Mouse (Mus musculus): ENCODE results near the gene Phlda1.

Gene Phlda1

DNA sequence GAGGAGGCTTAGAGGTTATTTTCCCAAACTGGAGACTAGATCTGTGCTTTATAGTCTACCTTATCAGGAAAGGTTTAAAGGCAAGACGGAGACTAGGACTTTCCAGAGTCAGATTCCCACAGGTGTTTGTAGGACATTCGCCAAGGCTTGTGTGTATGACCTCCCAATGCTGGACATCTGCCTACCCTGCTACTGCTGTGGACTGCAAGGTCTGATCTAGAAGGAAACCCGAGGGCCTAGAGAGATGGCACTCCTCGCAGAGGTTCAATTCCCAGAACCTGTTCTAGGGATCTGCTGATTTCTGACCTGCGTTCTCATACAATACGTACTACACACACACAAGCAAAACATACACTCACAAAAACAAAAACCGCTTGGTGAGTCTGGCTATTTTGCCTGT lies 680 bp upstream of the Phlda1 start:
- DNase-seq (ENCODE audit: low read depth, low spot score): no peak

DNA sequence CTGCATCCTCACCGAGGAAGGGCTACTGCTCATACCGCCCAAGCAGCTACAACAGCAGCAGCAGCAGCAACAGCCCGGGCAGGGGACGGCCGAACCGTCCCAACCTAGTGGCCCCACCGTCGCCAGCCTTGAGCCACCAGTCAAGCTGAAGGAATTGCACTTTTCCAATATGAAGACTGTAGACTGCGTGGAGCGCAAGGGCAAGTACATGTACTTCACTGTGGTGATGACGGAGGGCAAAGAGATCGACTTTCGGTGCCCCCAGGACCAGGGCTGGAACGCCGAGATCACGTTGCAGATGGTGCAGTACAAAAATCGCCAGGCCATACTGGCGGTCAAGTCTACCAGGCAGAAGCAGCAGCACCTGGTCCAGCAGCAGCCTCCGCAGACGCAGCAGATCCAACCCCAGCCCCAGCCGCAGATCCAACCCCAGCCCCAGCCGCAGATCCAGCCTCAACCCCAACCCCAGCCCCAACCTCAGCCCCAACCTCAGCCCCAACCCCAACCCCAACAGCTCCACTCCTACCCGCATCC lies 907 bp downstream of the Phlda1 start:
- DNase-seq (ENCODE audit: low read depth, low spot score): no peak

DNA sequence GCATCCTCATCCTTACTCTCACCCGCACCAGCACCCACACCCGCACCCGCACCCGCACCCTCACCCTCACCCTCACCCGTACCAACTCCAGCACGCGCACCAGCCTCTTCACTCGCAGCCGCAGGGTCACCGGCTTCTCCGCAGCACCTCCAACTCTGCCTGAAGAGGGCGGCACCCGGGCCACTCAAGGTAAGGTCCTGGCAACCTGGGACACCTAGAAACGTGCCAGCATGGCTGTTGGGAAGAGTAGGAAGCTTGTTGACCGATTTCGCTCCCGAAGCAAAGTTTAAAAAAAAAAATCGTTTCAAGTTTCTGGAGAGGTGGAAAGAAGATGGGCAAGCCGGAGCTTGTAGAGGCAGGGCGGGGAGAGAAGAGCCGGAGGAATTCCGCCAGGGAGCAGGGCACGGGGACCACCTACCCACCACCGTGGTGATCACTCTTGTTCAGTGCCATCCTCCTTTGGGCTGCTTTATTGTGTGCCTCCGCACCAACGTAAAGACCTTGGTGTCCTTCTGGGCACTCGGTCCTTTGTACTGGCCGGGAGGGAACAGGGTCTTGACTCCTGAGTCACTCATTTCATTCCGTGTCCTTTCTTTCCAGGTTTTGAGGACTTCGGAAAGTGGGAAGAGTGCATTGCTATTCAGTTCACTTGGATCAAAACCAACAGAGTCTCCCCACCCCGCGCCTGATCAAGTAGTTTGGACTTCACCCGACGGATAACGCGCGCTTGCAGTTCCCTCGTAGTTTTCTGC lies 1.6 kb downstream of the Phlda1 start:
- DNase-seq (ENCODE audit: low read depth, low spot score): peak; percentile 82

DNA sequence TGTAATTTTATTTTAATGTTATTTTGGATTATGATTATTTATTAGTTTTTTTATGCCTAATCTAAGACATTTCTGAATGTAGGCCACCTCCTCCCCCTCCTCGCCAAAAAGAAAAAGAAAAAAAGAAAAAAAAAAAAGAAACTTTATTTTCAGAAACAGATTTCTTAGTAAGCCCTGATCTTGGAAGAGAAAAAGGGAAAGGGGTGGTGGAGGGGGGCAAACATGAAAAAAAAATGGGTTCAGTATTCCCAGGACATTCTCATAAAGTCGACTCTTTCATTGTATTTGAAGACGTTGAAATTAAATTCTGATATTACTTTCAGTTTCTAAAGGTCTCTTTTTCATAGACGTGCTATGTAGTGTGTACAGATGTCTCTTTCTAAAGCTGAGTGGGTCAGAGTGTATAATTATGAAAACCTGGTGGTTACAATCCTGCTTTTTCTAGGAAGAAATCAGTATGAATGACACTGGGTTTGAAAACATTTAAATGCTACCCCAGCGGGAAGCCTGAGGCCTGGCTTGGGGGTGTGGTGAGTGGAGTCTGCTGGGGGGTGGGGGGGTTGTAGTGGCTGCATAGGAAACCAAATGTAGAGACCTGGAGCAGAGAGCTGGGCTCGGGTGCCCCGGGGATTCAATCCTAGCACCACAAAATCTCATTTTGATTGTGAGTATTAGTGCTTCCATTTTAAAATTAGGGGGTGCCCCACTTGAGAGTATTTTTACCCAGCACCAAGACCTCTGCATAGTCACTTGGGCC lies 2.4 kb downstream of the Phlda1 start:
- peak; percentile 65 for DNase-seq (ENCODE audit: low read depth, low spot score)

DNA sequence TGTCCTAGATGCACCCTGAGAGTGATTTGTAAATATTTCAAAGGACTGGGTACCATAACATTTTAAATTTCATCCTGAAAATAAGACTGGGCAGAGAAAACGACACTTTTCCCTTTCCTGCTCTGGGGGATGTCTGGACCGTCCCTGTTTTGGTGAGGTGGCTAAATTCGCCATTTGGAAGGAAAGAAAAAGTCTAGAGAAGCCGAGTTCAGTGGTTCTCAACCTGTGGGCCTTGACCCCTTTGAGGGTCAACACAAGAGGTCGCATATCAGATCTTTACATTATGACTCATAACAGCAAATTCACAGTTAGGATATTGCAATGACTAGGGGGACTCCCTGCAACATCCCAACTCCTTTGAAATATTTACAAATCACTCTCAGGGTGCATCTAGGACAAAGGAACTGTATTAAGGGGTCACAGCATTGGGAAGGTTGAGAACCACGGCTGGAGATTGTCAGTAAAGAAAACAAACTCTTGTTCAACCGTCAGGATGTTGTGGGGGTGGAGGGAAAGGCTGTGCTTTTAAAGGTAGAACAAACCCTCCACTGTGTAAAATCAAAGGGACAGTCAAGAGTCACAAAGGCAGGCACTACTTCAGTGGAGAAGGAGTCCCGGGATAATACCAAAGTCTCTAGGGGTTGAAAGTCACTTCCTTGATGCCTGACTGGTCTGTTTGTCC lies 3.2 kb downstream of the Phlda1 start:
- DNase-seq (ENCODE audit: low read depth, low spot score): no peak

DNA sequence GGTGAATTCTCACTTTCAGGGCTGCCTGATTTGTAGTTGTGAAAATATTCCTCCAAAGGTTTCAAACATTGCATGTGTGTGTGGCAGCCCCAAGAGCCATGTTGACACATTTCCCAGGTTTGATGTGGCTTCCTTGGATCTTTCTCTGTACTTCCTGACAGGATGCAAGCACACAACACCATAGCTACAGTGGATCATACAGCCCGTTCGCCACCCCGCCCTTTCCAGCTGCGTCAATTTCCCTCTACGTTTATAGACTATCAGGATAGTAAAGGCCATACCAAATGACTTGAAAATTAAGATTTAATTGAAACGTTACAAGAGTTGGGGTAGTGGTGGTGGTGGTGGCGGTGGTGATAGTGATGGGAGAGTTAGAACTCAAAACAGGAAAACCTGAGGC lies 3.9 kb downstream of the Phlda1 start:
- DNase-seq (ENCODE audit: low read depth, low spot score): no peak

DNA sequence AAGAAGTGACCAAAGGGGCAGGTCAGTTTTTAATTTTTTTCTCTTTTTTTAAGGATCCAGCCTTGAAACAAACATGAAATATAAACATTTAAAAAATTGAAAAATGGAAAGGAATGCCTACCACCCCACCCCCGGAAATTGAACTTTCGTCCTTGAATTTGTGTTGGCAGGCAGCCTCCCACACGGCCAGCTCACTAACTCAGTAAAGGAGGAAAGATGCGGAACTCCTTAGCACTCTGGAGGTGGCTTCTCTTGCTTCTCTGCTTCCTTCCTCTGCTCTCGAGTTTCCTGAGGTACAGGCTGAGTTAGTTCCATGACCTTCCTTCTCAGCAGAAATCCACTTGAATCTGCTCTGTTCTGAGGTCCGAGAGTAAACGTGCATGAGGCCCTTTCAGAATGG lies 4.7 kb downstream of the Phlda1 start:
- no peak for DNase-seq (ENCODE audit: low read depth, low spot score)

DNA sequence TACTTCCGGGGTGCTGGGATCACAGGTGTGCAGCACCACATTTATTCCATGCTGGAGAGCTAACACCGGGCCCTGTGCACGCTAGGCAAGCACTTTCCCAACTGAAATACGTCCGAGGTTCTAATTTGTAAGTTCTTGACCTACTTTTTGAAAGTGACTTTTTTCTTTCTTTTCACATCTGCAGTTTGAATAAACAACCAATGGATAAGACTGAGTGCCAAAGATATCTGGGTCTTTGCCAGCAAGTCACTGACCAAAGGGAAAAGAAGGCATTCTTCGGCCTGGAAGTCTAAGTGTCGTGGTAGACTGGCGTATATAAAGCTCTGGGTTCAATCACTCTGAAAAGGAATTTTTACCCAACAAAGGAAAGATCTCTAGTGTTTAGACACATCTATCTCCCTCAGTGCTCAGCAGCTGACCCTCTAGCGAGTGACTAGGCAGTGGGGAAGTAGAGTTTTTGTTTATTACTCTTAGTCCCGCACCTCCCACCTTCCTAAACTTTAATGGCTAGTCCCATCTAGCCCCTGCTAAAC lies 6.0 kb downstream of the Phlda1 start:
- DNase-seq (ENCODE audit: low read depth, low spot score): no peak

DNA sequence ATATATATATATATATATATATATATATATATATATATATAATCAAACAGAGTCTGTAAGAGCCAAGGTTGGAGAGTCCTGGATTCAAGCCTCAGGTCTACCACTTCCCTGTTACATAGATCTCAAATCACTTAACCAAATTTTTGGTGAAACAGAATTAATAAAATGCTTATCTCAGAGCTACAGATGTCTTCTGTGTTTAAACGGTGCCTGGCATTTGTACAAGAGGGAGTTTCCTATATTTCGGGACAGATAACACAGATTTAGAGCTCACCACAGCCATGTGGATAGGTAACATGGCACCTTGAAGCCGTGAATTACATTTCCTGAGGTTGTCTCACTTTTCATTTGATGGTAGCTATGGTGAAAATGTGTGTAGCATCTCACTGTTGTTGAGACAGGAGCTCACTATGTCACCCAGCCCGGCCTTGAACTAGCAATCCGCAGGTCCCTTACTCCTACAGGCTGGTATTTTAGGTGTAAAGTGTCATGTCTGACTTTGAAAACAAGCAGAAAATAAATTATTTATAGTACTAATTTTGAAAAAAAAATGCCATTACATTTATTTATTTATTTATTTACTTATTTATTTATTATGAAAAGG lies 8.3 kb downstream of the Phlda1 start:
- DNase-seq (ENCODE audit: low read depth, low spot score): no peak

DNA sequence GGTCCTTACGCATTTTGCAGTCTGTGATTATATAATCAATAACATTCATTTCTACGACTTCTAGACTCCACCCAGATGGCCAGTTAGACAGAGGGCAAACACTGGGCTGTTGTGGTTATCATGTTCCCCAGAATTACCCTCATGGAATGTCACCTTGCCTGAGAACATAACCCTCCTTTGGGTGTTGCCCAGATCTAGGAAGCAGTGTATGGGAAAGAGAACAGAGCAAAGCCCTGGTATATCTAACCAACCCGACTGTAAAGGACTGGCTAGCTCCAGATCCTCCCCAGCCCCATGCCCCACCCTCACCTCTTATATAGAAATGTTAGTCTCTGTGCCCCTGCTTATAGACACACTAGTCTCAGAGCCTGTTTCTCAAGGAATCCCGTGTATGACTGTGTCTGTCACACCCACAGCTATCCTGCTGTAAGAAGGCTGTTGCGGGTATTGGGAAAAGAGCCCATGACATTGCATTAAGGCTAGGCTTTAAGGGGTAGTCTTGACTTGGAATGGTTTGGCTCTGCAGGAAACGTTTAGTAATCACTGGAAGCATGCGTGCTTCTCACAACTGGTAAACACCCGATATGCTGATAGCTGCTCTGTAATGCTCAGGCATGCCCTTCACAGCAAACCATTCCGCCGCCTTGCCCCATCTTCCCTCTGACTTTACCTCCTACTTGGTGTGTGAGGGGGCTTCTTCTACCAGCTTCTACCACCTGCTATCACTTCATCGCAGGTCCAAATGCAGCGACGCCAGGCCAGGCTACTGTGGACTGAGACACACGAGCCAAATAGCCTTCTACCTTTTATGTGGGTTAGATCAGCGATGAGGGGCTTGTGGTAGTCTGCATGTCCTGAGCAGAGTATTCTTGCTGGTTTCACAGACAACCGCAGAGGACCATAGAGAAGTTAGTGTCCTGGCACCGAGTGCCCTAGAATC lies 9.3 kb downstream of the Phlda1 start:
- DNase-seq (ENCODE audit: low read depth, low spot score): no peak

DNA sequence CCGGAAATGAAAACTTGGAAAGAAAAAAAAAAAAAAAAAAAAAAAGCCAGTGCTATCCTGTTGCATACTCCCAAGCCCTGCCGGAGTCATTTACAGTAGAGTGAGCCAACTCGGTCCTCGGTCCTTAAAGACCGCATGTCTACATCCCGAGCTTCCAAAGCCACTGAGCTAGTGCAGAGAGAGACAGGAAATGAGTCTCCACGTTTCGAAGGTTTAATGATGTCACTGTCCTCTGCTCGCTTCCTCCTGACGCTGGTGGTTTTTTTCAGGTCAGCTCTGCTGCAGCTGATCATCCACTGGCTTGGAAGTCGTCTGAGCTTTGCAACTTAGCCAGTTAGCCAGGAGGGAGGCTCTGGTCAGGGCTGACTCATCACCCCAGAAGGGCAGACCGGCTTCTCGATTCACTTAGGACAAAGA lies 10.1 kb downstream of the Phlda1 start:
- DNase-seq (ENCODE audit: low read depth, low spot score): no peak

DNA sequence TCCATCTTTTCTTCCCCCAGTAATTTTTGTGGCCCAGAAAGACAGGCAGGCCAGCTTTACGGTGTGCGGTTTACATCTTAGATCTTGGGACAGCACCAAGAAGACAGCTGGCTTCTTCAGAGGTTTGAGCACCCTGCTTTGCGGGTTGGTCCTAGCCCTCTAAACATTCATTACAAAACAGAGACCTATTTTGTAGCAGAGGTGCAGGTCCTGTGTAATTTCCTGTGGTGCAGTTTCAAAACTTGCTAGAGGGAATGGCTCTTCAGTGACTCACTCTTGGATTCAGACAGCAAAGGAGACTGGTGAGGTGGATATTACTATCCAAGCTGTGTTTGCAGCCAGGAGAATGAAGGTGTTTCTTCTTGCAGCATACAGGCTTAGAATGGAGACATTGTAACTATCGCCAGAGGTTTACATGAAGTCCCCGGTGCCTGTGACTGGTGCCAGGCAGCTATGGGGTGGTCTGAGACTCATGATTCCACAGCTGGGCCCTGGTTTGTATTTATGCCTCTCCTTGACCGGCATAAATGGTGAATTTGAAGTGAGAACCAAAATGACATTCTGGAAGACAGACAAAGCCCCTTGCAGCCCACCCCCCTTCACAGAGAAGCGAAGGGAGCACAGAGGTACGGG lies 10.8 kb downstream of the Phlda1 start:
- DNase-seq (ENCODE audit: low read depth, low spot score): no peak

DNA sequence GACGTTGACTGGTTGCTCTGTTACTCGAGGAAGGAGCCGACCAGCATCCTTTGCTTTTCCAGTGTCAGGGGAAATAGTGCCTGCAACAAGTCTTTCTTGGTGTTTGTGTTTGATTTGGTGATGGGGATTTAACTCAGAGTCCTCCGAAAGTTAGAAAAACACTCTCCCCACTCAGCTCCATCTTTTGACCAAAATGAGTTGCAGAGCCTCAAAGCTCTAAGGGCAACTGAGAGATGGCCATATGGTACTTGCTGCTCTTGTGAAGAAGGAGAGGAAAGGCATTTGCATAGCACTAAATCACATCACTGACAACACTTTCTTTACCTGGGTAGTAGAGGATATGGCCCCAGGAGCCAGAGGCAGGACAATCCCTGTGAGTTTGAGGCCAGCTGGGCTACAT lies 12.3 kb downstream of the Phlda1 start:
- DNase-seq (ENCODE audit: low read depth, low spot score): no peak

DNA sequence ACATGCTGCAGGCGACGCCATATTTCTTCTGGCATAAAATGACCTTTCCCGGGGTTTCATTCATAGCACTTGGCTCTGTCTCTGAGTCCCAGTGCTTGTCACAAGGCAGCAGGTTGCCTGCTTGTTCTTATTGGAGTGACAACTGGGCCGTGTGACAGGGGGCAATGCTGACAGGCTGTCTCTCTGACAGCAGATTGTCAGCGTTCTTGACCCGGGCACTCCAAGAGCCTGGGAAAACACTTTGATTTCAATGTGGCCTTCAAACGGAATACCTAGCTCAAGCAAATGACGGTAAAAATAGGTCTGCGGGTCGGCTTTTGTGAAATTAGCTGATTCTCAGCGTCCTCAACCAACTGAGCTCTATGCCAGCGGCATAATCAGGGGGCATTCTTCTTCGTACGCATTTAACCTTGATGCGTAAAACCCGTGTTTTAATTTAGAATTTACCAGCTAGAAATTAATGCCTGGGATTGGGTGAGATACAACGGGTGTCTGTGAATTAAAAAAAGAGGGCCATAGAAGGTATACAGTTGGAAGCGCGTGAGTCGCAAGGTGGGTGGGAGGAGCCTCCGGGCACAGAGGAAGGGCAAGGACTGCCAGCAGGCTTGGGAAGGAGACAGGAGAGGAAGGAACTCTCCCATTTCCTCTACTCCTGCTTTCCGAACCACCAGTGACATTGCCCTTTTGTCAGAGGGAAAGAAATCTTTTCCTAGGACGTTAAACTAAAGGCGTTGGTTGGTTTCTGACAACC lies 13.7 kb downstream of the Phlda1 start:
- DNase-seq (ENCODE audit: low read depth, low spot score): no peak

DNA sequence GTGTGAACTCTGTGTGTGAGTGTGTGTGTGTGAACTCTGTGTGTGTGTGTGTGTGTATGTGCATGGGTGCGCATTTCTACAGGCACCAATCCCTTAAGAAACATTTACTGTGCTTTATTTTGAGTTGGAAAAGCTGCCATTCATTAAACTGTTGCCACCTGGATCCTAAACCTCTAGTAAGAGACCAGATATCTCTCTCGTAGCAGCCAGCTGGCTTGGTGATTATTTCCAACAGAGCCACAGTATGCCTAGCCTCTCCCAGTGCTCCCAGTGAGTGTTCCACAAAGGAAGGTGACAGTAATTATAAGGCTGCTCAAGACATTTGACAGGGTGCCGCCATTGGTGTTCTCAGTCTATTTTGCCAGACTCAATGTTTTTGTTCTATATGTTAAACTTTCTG lies 14.5 kb downstream of the Phlda1 start:
- no peak for DNase-seq (ENCODE audit: low read depth, low spot score)

DNA sequence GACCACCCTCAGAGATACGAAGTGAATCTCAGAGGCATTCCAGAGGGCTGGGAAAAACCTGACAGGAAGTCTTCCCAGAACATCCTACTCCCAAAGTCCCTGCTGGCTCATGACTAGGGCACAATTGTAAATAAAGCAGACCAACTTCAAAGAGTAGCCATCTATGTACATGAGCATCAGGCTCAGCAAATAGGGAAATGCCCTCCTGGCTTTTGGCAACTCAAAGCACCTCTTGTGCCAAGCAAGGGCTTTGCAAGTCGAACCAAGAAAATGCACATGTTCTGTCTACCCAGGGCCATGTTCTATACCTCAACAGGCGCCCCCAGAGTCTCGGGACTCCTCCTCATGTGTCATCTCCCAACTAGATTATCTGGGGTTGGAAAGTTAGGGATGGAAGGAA lies 15.6 kb downstream of the Phlda1 start:
- no peak for DNase-seq (ENCODE audit: low read depth, low spot score)

DNA sequence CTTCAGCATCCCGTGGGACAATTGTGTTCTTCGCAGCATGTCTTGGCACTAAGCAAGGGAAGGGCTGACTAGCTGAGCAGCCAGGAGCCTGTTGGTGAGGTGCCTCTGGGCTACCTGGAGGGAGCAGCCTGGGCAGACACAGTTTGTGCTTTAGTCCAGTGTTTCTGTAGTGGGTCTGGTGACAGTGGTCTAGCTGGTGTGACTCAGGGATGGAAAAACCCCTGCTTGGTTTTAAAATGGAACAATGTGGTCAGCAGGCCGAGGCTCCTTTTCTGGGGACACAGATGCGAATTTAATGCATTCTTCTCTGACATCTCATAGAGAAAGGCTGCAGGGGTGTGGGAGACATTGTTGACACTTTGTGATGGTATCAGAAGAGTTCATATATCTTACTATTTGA lies 16.1 kb downstream of the Phlda1 start:
- no peak for DNase-seq (ENCODE audit: low read depth, low spot score)

DNA sequence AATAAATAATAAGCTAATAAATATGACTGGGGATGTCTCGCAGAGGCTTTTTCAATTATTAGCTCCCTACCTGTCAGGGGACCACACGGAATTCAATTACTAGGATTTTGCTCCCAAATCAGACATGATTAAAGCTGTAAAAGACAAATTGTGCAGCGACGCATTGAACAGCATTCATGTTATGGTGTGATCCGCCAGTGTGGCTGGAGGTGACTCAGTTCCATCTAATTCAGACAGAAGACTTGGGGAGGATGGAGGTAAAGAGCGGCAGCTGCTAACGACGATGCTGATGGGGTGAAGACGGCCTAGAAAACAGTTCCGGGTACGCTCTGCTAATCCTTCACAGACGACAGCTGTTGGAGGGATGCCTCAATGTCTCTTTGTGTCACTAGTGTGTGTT lies 17.8 kb downstream of the Phlda1 start:
- no peak for DNase-seq (ENCODE audit: low read depth, low spot score)

DNA sequence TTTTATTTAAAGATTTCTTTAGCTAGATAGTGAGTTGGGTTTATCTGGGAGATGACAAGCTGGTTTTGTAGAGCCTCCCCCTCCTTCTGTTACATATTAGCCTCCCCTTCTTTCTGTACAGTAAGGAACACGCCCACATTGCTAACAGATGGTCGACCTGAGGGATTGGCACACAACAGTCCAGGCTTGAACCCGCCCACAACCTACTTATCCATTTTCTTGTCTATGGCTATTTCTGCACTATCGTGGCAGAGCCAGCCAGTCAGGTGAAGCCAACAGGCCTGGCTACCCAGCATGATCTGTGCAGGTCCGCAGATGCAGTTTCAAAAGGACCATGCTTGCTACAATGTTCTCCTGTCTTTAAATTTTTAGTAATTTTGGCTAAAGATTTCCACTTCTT lies 21.0 kb downstream of the Phlda1 start:
- no peak for DNase-seq (ENCODE audit: low read depth, low spot score)
